8 mouse cellular contexts compared by ENCODE assay signal in the genomic region with DNA sequence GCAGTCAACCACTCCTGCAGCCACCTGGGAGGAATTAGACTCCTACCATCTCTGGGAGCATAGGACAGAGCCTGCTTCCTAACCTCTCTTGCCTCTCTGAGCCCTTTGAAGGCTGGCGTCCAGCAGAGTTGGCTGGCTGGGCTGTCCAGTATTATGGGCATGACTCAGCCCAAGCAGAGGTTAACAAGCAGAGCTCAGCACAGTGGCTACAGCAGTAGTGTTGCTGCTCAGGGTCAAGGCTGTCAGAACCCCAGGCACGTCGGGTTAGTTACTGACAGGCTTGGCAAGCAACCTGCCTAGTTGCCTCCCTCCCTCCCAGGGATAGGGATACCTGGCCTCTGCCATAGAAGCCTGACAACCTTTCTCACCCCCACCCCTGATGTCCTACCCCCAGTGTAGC. TPM values are rescaled to one million over a fixed set of nuclear protein-coding genes. Genes with fewer than 3 reads are reported as not detected.
DNase-seq lines count a peak whose midpoint lies in the region; ATAC-seq and TF ChIP-seq lines count a peak whose summit lies in the region.

No protein-coding gene starts in this region.

- peak overlapping the region; percentile 71 for H3K4me2 ChIP-seq in heart, postnatal 0 days (ENCODE audit: low read depth, low read length)
- peak overlapping the region; percentile 78 for H3K4me2 ChIP-seq in liver, embryonic 15.5 days
- peak overlapping the region; percentile 73 for H3K4me2 ChIP-seq in stomach, embryonic 16.5 days (ENCODE audit: low read depth, low read length)

- H3K9me3 ChIP-seq in heart, postnatal 0 days (replicated peaks; ENCODE audit: control insufficient read depth, low read length) = no peaks in the 10 kb centered on the region
- no peaks in the 10 kb centered on the region for H3K9me3 ChIP-seq in liver, embryonic 15.5 days (replicated peaks)
- H3K9me3 ChIP-seq in stomach, embryonic 16.5 days (replicated peaks; ENCODE audit: control insufficient read depth, low read length) = no peaks in the 10 kb centered on the region

- H3K27me3 ChIP-seq in heart, postnatal 0 days (ENCODE audit: control insufficient read depth, insufficient read depth, low read length) = no peaks in the 10 kb centered on the region
- H3K27me3 ChIP-seq in liver, embryonic 15.5 days = no peaks in the 10 kb centered on the region
- H3K27me3 ChIP-seq in stomach, embryonic 16.5 days (ENCODE audit: control insufficient read depth, insufficient read depth, low read length) = no peaks in the 10 kb centered on the region

- WGBS in heart, postnatal 0 days = 23% methylated on average over 3 of the region's 3 CpGs
- WGBS in liver, embryonic 15.5 days (ENCODE audit: insufficient replicate concordance) = 50% methylated on average over 3 of the region's 3 CpGs
- 33% methylated on average over 3 of the region's 3 CpGs for WGBS in stomach, embryonic 16.5 days

- H3K4me1 ChIP-seq in heart, postnatal 0 days (ENCODE audit: control insufficient read depth, insufficient read depth) = peaks cover 11% of the 10 kb centered on the region; the same call in 1 of the 2 replicates
- peaks cover 44% of the 10 kb centered on the region for H3K4me1 ChIP-seq in liver, embryonic 15.5 days (replicated peaks)
- H3K4me1 ChIP-seq in stomach, embryonic 16.5 days (ENCODE audit: control insufficient read depth, insufficient read depth, low read length) = peaks cover 17% of the 10 kb centered on the region; the same call in 1 of the 2 replicates

- no peak for TF ChIP-seq CTCF in heart, postnatal 0 days (IDR thresholded peaks at IDR 0.05; ENCODE audit: low read depth)

- peak; percentile 17 for DNase-seq in cerebellum, adult 11-12 months
- DNase-seq in urinary bladder, postnatal 14 days (ENCODE audit: low spot score) = peak; percentile 12
- DNase-seq in urinary bladder, postnatal 10 days (ENCODE audit: low spot score) = no peak
- no peak for DNase-seq in heart, postnatal 0 days (ENCODE audit: low spot score)
- DNase-seq in layer of hippocampus, adult 18-20 months (ENCODE audit: low spot score in 2 of 2) = no peak

- TF ChIP-seq EP300 in heart, postnatal 0 days (IDR thresholded peaks at IDR 0.05; ENCODE audit: low read depth) = no peak

- peak overlapping the region; percentile 62 for H3K27ac ChIP-seq in heart, postnatal 0 days (ENCODE audit: low read depth)
- peak overlapping the region; percentile 94; the same call in 1 of the 2 replicates for H3K27ac ChIP-seq in liver, embryonic 15.5 days (replicated peaks)
- H3K27ac ChIP-seq in stomach, embryonic 16.5 days (ENCODE audit: low read length) = peak overlapping the region; percentile 85

- H3K4me3 ChIP-seq in heart, postnatal 0 days (ENCODE audit: low read depth, low read length) = 0 out of 2 replicates have a peak overlapping the region, but pooled peaks have one; percentile 64
- H3K4me3 ChIP-seq in liver, embryonic 15.5 days (replicated peaks) = peak overlapping the region; percentile 67
- H3K4me3 ChIP-seq in stomach, embryonic 16.5 days (replicated peaks; ENCODE audit: low read length) = peak overlapping the region; percentile 63

- ATAC-seq in cerebellum, adult (ENCODE audit: insufficient number of reproducible peaks, low FRiP score, low TSS enrichment) = no peak
- no peak for ATAC-seq in heart, postnatal 0 days (ENCODE audit: insufficient read depth, low read depth)
- no peak for ATAC-seq in liver, embryonic 15.5 days (ENCODE audit: insufficient read depth)
- no peak for ATAC-seq in stomach, embryonic 16.5 days (ENCODE audit: insufficient read depth, low FRiP score)

- H3K9ac ChIP-seq in heart, postnatal 0 days (replicated peaks; ENCODE audit: low read depth, low read length) = no peak overlapping the region
- 0 out of 2 replicates have a peak overlapping the region, but pooled peaks have one; percentile 66 for H3K9ac ChIP-seq in liver, embryonic 15.5 days
- peak overlapping the region; percentile 48; the same call in 1 of the 2 replicates for H3K9ac ChIP-seq in stomach, embryonic 16.5 days (ENCODE audit: low read length)

- H3K36me3 ChIP-seq in heart, postnatal 0 days (replicated peaks; ENCODE audit: control insufficient read depth, insufficient read depth, low read length) = no peaks in the 10 kb centered on the region
- no peaks in the 10 kb centered on the region for H3K36me3 ChIP-seq in liver, embryonic 15.5 days (replicated peaks)
- H3K36me3 ChIP-seq in stomach, embryonic 16.5 days (ENCODE audit: control insufficient read depth, insufficient read depth, low read length) = no peaks in the 10 kb centered on the region

RNA-seq across cellular contexts. Expression of a gene that starts 1.9 kb away (rescaled TPM):
- 22.0 and 27.4 TPM in 2 replicates for total RNA-seq in heart, postnatal 0 days (2014; rRNA removed; ENCODE audit: low replicate concordance)
- 14.1 and 14.3 TPM in 2 replicates for polyA plus RNA-seq in heart, postnatal 0 days (2015; fragmentation: Nextera tagmentation; extraction: Ambion mirVana)
- 9.5 and 10.0 TPM in 2 replicates for polyA plus RNA-seq in liver, embryonic 15.5 days (2015; fragmentation: Nextera tagmentation; extraction: Ambion mirVana)
- 20.3 and 20.8 TPM in 2 replicates for polyA plus RNA-seq in stomach, embryonic 16.5 days (2015; fragmentation: Nextera tagmentation; extraction: Ambion mirVana)
- 10 to 100 TPM; 11.6 to 12.8 TPM for total RNA-seq in layer of hippocampus, adult 18-20 months (2021)

RNA-seq across cellular contexts. Expression of a gene that starts 2.3 kb away (rescaled TPM):
- total RNA-seq in heart, postnatal 0 days (2014; rRNA removed; ENCODE audit: low replicate concordance) = 65.5 and 65.7 TPM in 2 replicates
- polyA plus RNA-seq in heart, postnatal 0 days (2015; fragmentation: Nextera tagmentation; extraction: Ambion mirVana) = 148 and 159 TPM in 2 replicates
- 127 and 137 TPM in 2 replicates for polyA plus RNA-seq in liver, embryonic 15.5 days (2015; fragmentation: Nextera tagmentation; extraction: Ambion mirVana)
- polyA plus RNA-seq in stomach, embryonic 16.5 days (2015; fragmentation: Nextera tagmentation; extraction: Ambion mirVana) = 290 and 308 TPM in 2 replicates
- 10 to 100 TPM; 75.8 to 79.1 TPM for total RNA-seq in layer of hippocampus, adult 18-20 months (2021)

RNA-seq across cellular contexts. Expression of a gene that starts 38.6 kb away (rescaled TPM):
- total RNA-seq in heart, postnatal 0 days (2014; rRNA removed; ENCODE audit: low replicate concordance) = 0.31 and 3.4 TPM in 2 replicates
- polyA plus RNA-seq in heart, postnatal 0 days (2015; fragmentation: Nextera tagmentation; extraction: Ambion mirVana) = 0.67 and 0.81 TPM in 2 replicates
- polyA plus RNA-seq in liver, embryonic 15.5 days (2015; fragmentation: Nextera tagmentation; extraction: Ambion mirVana) = 0.29 and 0.45 TPM in 2 replicates
- 0.77 and 1.1 TPM in 2 replicates for polyA plus RNA-seq in stomach, embryonic 16.5 days (2015; fragmentation: Nextera tagmentation; extraction: Ambion mirVana)
- total RNA-seq in layer of hippocampus, adult 18-20 months (2021) = 10 to 100 TPM; 11.7 to 12.2 TPM

RNA-seq across cellular contexts. Expression of a gene that starts 45.3 kb away (rescaled TPM):
- 99.7 and 138 TPM in 2 replicates for total RNA-seq in heart, postnatal 0 days (2014; rRNA removed; ENCODE audit: low replicate concordance)
- 11.0 and 11.9 TPM in 2 replicates for polyA plus RNA-seq in heart, postnatal 0 days (2015; fragmentation: Nextera tagmentation; extraction: Ambion mirVana)
- polyA plus RNA-seq in liver, embryonic 15.5 days (2015; fragmentation: Nextera tagmentation; extraction: Ambion mirVana) = 0.33 and 0.51 TPM in 2 replicates
- polyA plus RNA-seq in stomach, embryonic 16.5 days (2015; fragmentation: Nextera tagmentation; extraction: Ambion mirVana) = 6.7 and 7.1 TPM in 2 replicates
- total RNA-seq in layer of hippocampus, adult 18-20 months (2021) = 100 to 1,000 TPM in 1 of 2 experiments, 10 to 100 TPM in 1; 89.6 to 102 TPM

RNA-seq across cellular contexts. Expression of a gene that starts 55.9 kb away (rescaled TPM):
- 82.0 and 94.2 TPM in 2 replicates for total RNA-seq in heart, postnatal 0 days (2014; rRNA removed; ENCODE audit: low replicate concordance)
- polyA plus RNA-seq in heart, postnatal 0 days (2015; fragmentation: Nextera tagmentation; extraction: Ambion mirVana) = 70.5 and 73.1 TPM in 2 replicates
- polyA plus RNA-seq in liver, embryonic 15.5 days (2015; fragmentation: Nextera tagmentation; extraction: Ambion mirVana) = 1.9 and 2.9 TPM in 2 replicates
- 4.8 and 15.1 TPM in 2 replicates for polyA plus RNA-seq in stomach, embryonic 16.5 days (2015; fragmentation: Nextera tagmentation; extraction: Ambion mirVana)
- total RNA-seq in layer of hippocampus, adult 18-20 months (2021) = 1 to 10 TPM; 2.7 to 6.3 TPM

Comparison
In these comparisons a context has a peak if more than half of its experiments do, and no peak if none do; other contexts are left out.
1. DNase-seq: peak in cerebellum, adult 11-12 months (single experiment) and urinary bladder, postnatal 14 days (single experiment); none in urinary bladder, postnatal 10 days (single experiment), heart, postnatal 0 days (single experiment) and layer of hippocampus, adult 18-20 months (0 of 2).
2. Peak in every context shown above with its lines, with median percentiles within 50 percentile points of each other: H3K27ac ChIP-seq, H3K4me2 ChIP-seq and H3K4me3 ChIP-seq.